Mouse (Mus musculus): ENCODE results near the gene Ajuba.

Ajuba gene

GRCm38 (mm10) chr14:54544703-54545102 is 32.7 kb downstream of the Ajuba start:
- no peak for DNase-seq (ENCODE audit: low spot score)

GRCm38 (mm10) chr14:54540771-54541170 is 36.6 kb downstream of the Ajuba start:
- no peak for DNase-seq (ENCODE audit: low spot score)

GRCm38 (mm10) chr14:54538580-54538979 is 38.8 kb downstream of the Ajuba start:
- DNase-seq (ENCODE audit: low spot score): no peak

- DNase-seq (ENCODE audit: low spot score): peak; percentile 78
Observed at GRCm38 (mm10) chr14:54528446-54529111, 48.8 kb downstream of the Ajuba start.

GRCm38 (mm10) chr14:54528007-54528393 is 49.4 kb downstream of the Ajuba start:
- no peak for DNase-seq (ENCODE audit: low spot score)

GRCm38 (mm10) chr14:54527227-54528006 is 49.9 kb downstream of the Ajuba start:
- peak; percentile 9 for DNase-seq (ENCODE audit: low spot score)

- no peak for DNase-seq (ENCODE audit: low spot score)
Observed at GRCm38 (mm10) chr14:54523600-54523999, 53.8 kb downstream of the Ajuba start.

All from ovary, postnatal 36 days (tissue).